Mouse (Mus musculus): ENCODE data around the gene Txlna. TPM values are rescaled to one million over a fixed set of nuclear protein-coding genes. Genes with fewer than 3 reads are reported as not detected.
A peak's percentile ranks its signal among the peaks of the same experiment; 100 is the strongest.

Txlna gene
- polyA plus RNA-seq, 1 experiment = 22.7 TPM

- H3K27me3 ChIP-seq (replicated peaks; ENCODE audit: control insufficient read depth, insufficient read depth, low read length) = no peaks in the 10 kb centered on the region
- peak within 1 kb of the TSS; percentile 54; the same call in 1 of the 2 replicates for H3K27ac ChIP-seq (ENCODE audit: insufficient read depth, low read depth, low read length)
- peaks cover 7% of the 10 kb centered on the region; the same call in 1 of the 2 replicates for H3K4me1 ChIP-seq (ENCODE audit: control insufficient read depth, insufficient read depth, low read length)
- H3K4me3 ChIP-seq (ENCODE audit: insufficient read depth, low read depth, low read length) = peak within 1 kb of the TSS; percentile 90
- H3K36me3 ChIP-seq (ENCODE audit: control insufficient read depth, insufficient read depth, low read length) = no peaks in the 10 kb centered on the region
- DNase-seq = peak; percentile 91
- TF ChIP-seq POLR2A (IDR thresholded peaks at IDR 0.05; ENCODE audit: low read depth, low read length) = peak; percentile 64
- TF ChIP-seq CTCF (conservative IDR thresholded peaks at IDR 0.05; ENCODE audit: insufficient read depth, insufficient read length, low read depth, low read length) = 0 out of 2 replicates have a peak, but pooled peaks have one; percentile 3
- WGBS = under 1% methylated on average over 74 of the region's 74 CpGs
Observed at GRCm38 (mm10) chr4:129600233-129601158, 40.4 kb downstream of the Txlna start, which contains the start of the genes Eif3i and Tmem234. TSS of gene Eif3i (minus strand) at chr4:129600648. TSS of gene Tmem234 (plus strand) at chr4:129600668.

- H3K4me3 ChIP-seq (ENCODE audit: insufficient read depth, low read depth, low read length) = no peak overlapping the region
- WGBS = 67% methylated on average over 4 of the region's 4 CpGs
- no peak overlapping the region for H3K27ac ChIP-seq (ENCODE audit: insufficient read depth, low read depth, low read length)
- no peak for DNase-seq
- H3K27me3 ChIP-seq (replicated peaks; ENCODE audit: control insufficient read depth, insufficient read depth, low read length) = no peaks in the 10 kb centered on the region
- H3K4me1 ChIP-seq (ENCODE audit: control insufficient read depth, insufficient read depth, low read length) = peaks cover 3% of the 10 kb centered on the region; the same call in 1 of the 2 replicates
- TF ChIP-seq POLR2A (IDR thresholded peaks at IDR 0.05; ENCODE audit: low read depth, low read length) = no peak
- no peak for TF ChIP-seq CTCF (conservative IDR thresholded peaks at IDR 0.05; ENCODE audit: insufficient read depth, insufficient read length, low read depth, low read length)
- peaks cover 4% of the 10 kb centered on the region for H3K36me3 ChIP-seq (ENCODE audit: control insufficient read depth, insufficient read depth, low read length)
Observed at GRCm38 (mm10) chr4:129588865-129589264, 52.0 kb downstream of the Txlna start.

GRCm38 (mm10) chr4:129586943-129587342 is 53.9 kb downstream of the Txlna start:
- no peaks in the 10 kb centered on the region for H3K27me3 ChIP-seq (replicated peaks; ENCODE audit: control insufficient read depth, insufficient read depth, low read length)
- peak overlapping the region; percentile 34; the same call in 1 of the 2 replicates for H3K27ac ChIP-seq (ENCODE audit: insufficient read depth, low read depth, low read length)
- TF ChIP-seq CTCF (conservative IDR thresholded peaks at IDR 0.05; ENCODE audit: insufficient read depth, insufficient read length, low read depth, low read length) (no peak), POLR2A (IDR thresholded peaks at IDR 0.05; ENCODE audit: low read depth, low read length) (no peak)
- H3K36me3 ChIP-seq (ENCODE audit: control insufficient read depth, insufficient read depth, low read length) = no peaks in the 10 kb centered on the region
- peaks cover 3% of the 10 kb centered on the region; the same call in 1 of the 2 replicates for H3K4me1 ChIP-seq (ENCODE audit: control insufficient read depth, insufficient read depth, low read length)
- 31% methylated on average over 1 of the region's 1 CpGs for WGBS
- H3K4me3 ChIP-seq (ENCODE audit: insufficient read depth, low read depth, low read length) = no peak overlapping the region
- peak; percentile 80 for DNase-seq

- WGBS = 78% methylated on average over 9 of the region's 9 CpGs
- DNase-seq = no peak
Observed at GRCm38 (mm10) chr4:129585773-129586172, 55.1 kb downstream of the Txlna start.

GRCm38 (mm10) chr4:129584884-129585608 is 55.8 kb downstream of the Txlna start:
- 2% methylated on average over 36 of the region's 36 CpGs for WGBS
- DNase-seq = peak; percentile 94
- TF ChIP-seq CTCF (conservative IDR thresholded peaks at IDR 0.05; ENCODE audit: insufficient read depth, insufficient read length, low read depth, low read length) = peak; percentile 78
- TF ChIP-seq POLR2A (IDR thresholded peaks at IDR 0.05; ENCODE audit: low read depth, low read length) = no peak
- Histone ChIP-seq H3K36me3 (ENCODE audit: control insufficient read depth, insufficient read depth, low read length) (no peaks in the 10 kb centered on the region), H3K27ac (ENCODE audit: insufficient read depth, low read depth, low read length) (peak overlapping the region; percentile 72), H3K4me1 (ENCODE audit: control insufficient read depth, insufficient read depth, low read length) (peaks cover 3% of the 10 kb centered on the region; the same call in 1 of the 2 replicates), H3K4me3 (ENCODE audit: insufficient read depth, low read depth, low read length) (peak overlapping the region; percentile 66), H3K27me3 (replicated peaks; ENCODE audit: control insufficient read depth, insufficient read depth, low read length) (no peaks in the 10 kb centered on the region)

More at GRCm38 (mm10) chr4:129585773-129586172, 55.1 kb downstream of the Txlna start:
- Histone ChIP-seq H3K27ac (ENCODE audit: insufficient read depth, low read depth, low read length) (no peak overlapping the region), H3K27me3 (replicated peaks; ENCODE audit: control insufficient read depth, insufficient read depth, low read length) (no peaks in the 10 kb centered on the region), H3K4me3 (ENCODE audit: insufficient read depth, low read depth, low read length) (no peak overlapping the region), H3K36me3 (ENCODE audit: control insufficient read depth, insufficient read depth, low read length) (no peaks in the 10 kb centered on the region), H3K4me1 (ENCODE audit: control insufficient read depth, insufficient read depth, low read length) (peaks cover 3% of the 10 kb centered on the region; the same call in 1 of the 2 replicates)
- no peak for TF ChIP-seq POLR2A (IDR thresholded peaks at IDR 0.05; ENCODE audit: low read depth, low read length)

- WGBS = 79% methylated on average over 1 of the region's 1 CpGs
- Histone ChIP-seq H3K27ac (ENCODE audit: insufficient read depth, low read depth, low read length) (peak overlapping the region; percentile 72; the same call in 1 of the 2 replicates), H3K27me3 (replicated peaks; ENCODE audit: control insufficient read depth, insufficient read depth, low read length) (no peaks in the 10 kb centered on the region), H3K36me3 (ENCODE audit: control insufficient read depth, insufficient read depth, low read length) (no peaks in the 10 kb centered on the region), H3K4me3 (ENCODE audit: insufficient read depth, low read depth, low read length) (no peak overlapping the region; the same call in 1 of the 2 replicates), H3K4me1 (ENCODE audit: control insufficient read depth, insufficient read depth, low read length) (peaks cover 3% of the 10 kb centered on the region; the same call in 1 of the 2 replicates)
- TF ChIP-seq CTCF (conservative IDR thresholded peaks at IDR 0.05; ENCODE audit: insufficient read depth, insufficient read length, low read depth, low read length) (no peak), POLR2A (IDR thresholded peaks at IDR 0.05; ENCODE audit: low read depth, low read length) (no peak)
- no peak for DNase-seq
Observed at GRCm38 (mm10) chr4:129584370-129584769, 56.5 kb downstream of the Txlna start.
